ENCODE assay signal across 12 mouse cellular contexts in the genomic region with DNA sequence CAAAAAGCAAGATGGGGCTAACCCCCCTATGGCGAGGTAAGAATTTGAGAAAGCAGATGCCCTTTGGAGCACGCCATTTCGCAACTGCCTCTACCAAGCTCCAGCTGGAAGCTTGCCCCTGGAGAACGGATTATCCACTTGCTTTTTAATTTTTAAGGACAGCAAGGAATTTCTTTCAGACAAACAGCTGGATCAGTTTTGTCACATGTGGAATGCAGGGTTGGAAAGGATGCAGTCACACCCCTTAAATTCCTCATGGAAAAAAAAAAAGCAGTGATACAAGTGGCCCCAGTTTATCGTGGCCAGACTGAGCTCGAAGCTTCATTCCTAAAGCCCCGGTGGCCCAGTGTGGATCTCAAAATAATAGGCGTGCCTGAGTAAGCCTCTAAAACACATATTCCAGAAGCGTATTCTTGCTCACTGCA. TPM values are rescaled to one million over a fixed set of nuclear protein-coding genes. Genes with fewer than 3 reads are reported as not detected.
A peak's percentile ranks its signal among the peaks of the same experiment; 100 is the strongest.
DNase-seq lines count a peak whose midpoint lies in the region; ATAC-seq and TF ChIP-seq lines count a peak whose summit lies in the region.
"Had no signal": no experiment of that assay in that cellular context is flagged by ENCODE, and none has a peak within 500 bp of the region (broad histone marks: within the 10 kb centered on the region; RNA-seq: fewer than 3 reads in every experiment).

No protein-coding gene starts in this region.

- TF ChIP-seq EP300 in liver, postnatal 0 days (IDR thresholded peaks at IDR 0.05; ENCODE audit: low read depth) = no peak

- 66% methylated on average over 9 of the region's 9 CpGs for WGBS in liver, adult 2 months
- 75% methylated on average over 9 of the region's 9 CpGs for WGBS in liver, postnatal 0 days (ENCODE audit: insufficient replicate concordance)
- 88% methylated on average over 9 of the region's 9 CpGs for WGBS in forebrain, embryonic 15.5 days

- H3K4me3 ChIP-seq in liver, adult 2 months (ENCODE audit: insufficient read depth, low read depth, low read length) = no peak overlapping the region
- no peak overlapping the region for H3K4me3 ChIP-seq in liver, postnatal 0 days (ENCODE audit: low read depth, low read length)
- H3K4me3 ChIP-seq in forebrain, embryonic 15.5 days = no peak overlapping the region

- no peak for ATAC-seq in liver, postnatal 0 days
- no peak for ATAC-seq in forebrain, embryonic 15.5 days (replicated peaks)
- ATAC-seq: activated CD4-positive, CD25-positive, alpha-beta regulatory T cell, adult 4 months; hindbrain, embryonic 16.5 days had no signal

- intact Hi-C loops in heart, postnatal 25 days (cut with DNase I) = no loop called here

- H3K4me1 ChIP-seq in liver, adult 2 months (ENCODE audit: control insufficient read depth, insufficient read depth, low read length) = no peaks in the 10 kb centered on the region
- no peaks in the 10 kb centered on the region for H3K4me1 ChIP-seq in liver, postnatal 0 days (ENCODE audit: insufficient read depth)
- H3K4me1 ChIP-seq in forebrain, embryonic 15.5 days = no peaks in the 10 kb centered on the region

- no peaks in the 10 kb centered on the region for H3K27me3 ChIP-seq in liver, adult 2 months (ENCODE audit: control insufficient read depth, insufficient read depth, low read length)
- H3K27me3 ChIP-seq in liver, postnatal 0 days (ENCODE audit: insufficient read depth, low read length) = no peaks in the 10 kb centered on the region
- no peaks in the 10 kb centered on the region for H3K27me3 ChIP-seq in forebrain, embryonic 15.5 days

- no peaks in the 10 kb centered on the region for H3K79me2 ChIP-seq in liver, adult 2 months (ENCODE audit: control insufficient read depth, insufficient read depth, low read length)

- no peak for TF ChIP-seq CTCF in liver, adult 2 months (IDR thresholded peaks at IDR 0.05; ENCODE audit: low read depth, low read length)
- no peak for TF ChIP-seq CTCF in liver, postnatal 0 days (IDR thresholded peaks at IDR 0.05; ENCODE audit: low read depth)

- no peaks in the 10 kb centered on the region for H3K9me3 ChIP-seq in liver, postnatal 0 days (ENCODE audit: low read length)
- H3K9me3 ChIP-seq in forebrain, embryonic 15.5 days = no peaks in the 10 kb centered on the region

- TF ChIP-seq POLR2A in liver, adult 2 months (IDR thresholded peaks at IDR 0.05; ENCODE audit: extremely low read depth, insufficient read depth, low read length) = no peak

- H3K27ac ChIP-seq in liver, adult 2 months (replicated peaks; ENCODE audit: insufficient read depth, low read depth, low read length) = no peak overlapping the region
- no peak overlapping the region for H3K27ac ChIP-seq in liver, postnatal 0 days (ENCODE audit: low read depth)
- no peak overlapping the region for H3K27ac ChIP-seq in forebrain, embryonic 15.5 days (replicated peaks)

- no peaks in the 10 kb centered on the region for H3K36me3 ChIP-seq in liver, adult 2 months (ENCODE audit: control insufficient read depth, insufficient read depth, low read length)
- no peaks in the 10 kb centered on the region for H3K36me3 ChIP-seq in liver, postnatal 0 days (replicated peaks; ENCODE audit: insufficient read depth, low read length)
- no peaks in the 10 kb centered on the region for H3K36me3 ChIP-seq in forebrain, embryonic 15.5 days

- peak; percentile 64 for DNase-seq in liver, adult 2 months (ENCODE audit: extremely low read depth, low read depth, low spot score)
- DNase-seq in liver, postnatal 0 days = no peak
- peak; percentile 70 for DNase-seq in gastrocnemius, adult 18-20 months (ENCODE audit: low spot score)
- DNase-seq in heart, postnatal 25 days (ENCODE audit: low spot score) = peak; percentile 49
- DNase-seq in lung, postnatal 25 days (ENCODE audit: low spot score) = peak; percentile 51
- no peak for DNase-seq in embryo, embryonic 9.5 days (ENCODE audit: extremely low spot score)
- no peak for DNase-seq in layer of hippocampus, postnatal 25 days (ENCODE audit: extremely low spot score in 1 of 2, low spot score in 1 of 2)
- DNase-seq: cerebellum, adult 9-10 months; liver had no signal

- no peak overlapping the region for H3K4me2 ChIP-seq in liver, postnatal 0 days (ENCODE audit: low read depth, low read length)
- no peak overlapping the region for H3K4me2 ChIP-seq in forebrain, embryonic 15.5 days (replicated peaks)

- no peak overlapping the region for H3K9ac ChIP-seq in liver, adult 2 months (ENCODE audit: low read depth, low read length)
- H3K9ac ChIP-seq in liver, postnatal 0 days (replicated peaks) = no peak overlapping the region
- H3K9ac ChIP-seq in forebrain, embryonic 15.5 days (replicated peaks) = no peak overlapping the region

RNA-seq across cellular contexts. Expression of gene Vgll3, which starts 13.1 kb away (rescaled TPM):
- total RNA-seq in liver, adult 2 months (2014; rRNA removed) = 0.13 and 0.28 TPM in 2 replicates
- polyA plus RNA-seq in liver, adult 2 months (2012; rRNA removed) = 0.33 and 0.41 TPM in 2 replicates
- 0.04 and 0.14 TPM in 2 replicates for polyA plus RNA-seq in liver, postnatal 0 days (2015; fragmentation: Nextera tagmentation; extraction: Ambion mirVana)
- 1 to 10 TPM; 3.4 to 5.7 TPM for total RNA-seq in gastrocnemius, adult 18-20 months (2021)
- 1 to 10 TPM; 3.5 to 6.0 TPM for total RNA-seq in heart, postnatal 25 days (2021)
- polyA plus RNA-seq in forebrain, embryonic 15.5 days (2015; fragmentation: Nextera tagmentation; extraction: Ambion mirVana) = 0.45 and 0.52 TPM in 2 replicates
- total RNA-seq in layer of hippocampus, postnatal 25 days (2021) = 1 to 10 TPM; 2.6 to 4.4 TPM
- polyA plus RNA-seq: activated CD4-positive, CD25-positive, alpha-beta regulatory T cell, adult 4 months had no signal

Comparison
In these comparisons a context has a peak if more than half of its experiments do, and no peak if none do; other contexts are left out.
1. DNase-seq: peak in liver, adult 2 months (single experiment), gastrocnemius, adult 18-20 months (single experiment), heart, postnatal 25 days (single experiment) and lung, postnatal 25 days (single experiment); none in liver, postnatal 0 days (single experiment), embryo, embryonic 9.5 days (single experiment) and layer of hippocampus, postnatal 25 days (0 of 2).